In genomic region chr4:12170986-12171317, GRCm38 (mm10) we compare ENCODE assay signal across 8 mouse cellular contexts. TPM values are rescaled to one million over a fixed set of nuclear protein-coding genes. Genes with fewer than 3 reads are reported as not detected.
DNase-seq lines count a peak whose midpoint lies in the region; ATAC-seq and TF ChIP-seq lines count a peak whose summit lies in the region.

No protein-coding gene starts in this region.

- no peaks in the 10 kb centered on the region for H3K9me3 ChIP-seq in kidney, embryonic 14.5 days (ENCODE audit: control insufficient read depth, low read length)
- H3K9me3 ChIP-seq in hindbrain, embryonic 12.5 days (replicated peaks) = no peaks in the 10 kb centered on the region
- H3K9me3 ChIP-seq in midbrain, embryonic 12.5 days = no peaks in the 10 kb centered on the region

- H3K36me3 ChIP-seq in kidney, embryonic 14.5 days (ENCODE audit: control insufficient read depth, insufficient read depth, low read length) = peaks cover 25% of the 10 kb centered on the region
- peaks cover 21% of the 10 kb centered on the region for H3K36me3 ChIP-seq in hindbrain, embryonic 12.5 days
- H3K36me3 ChIP-seq in midbrain, embryonic 12.5 days = peaks cover 16% of the 10 kb centered on the region

- DNase-seq in kidney, postnatal 4 days = no peak
- DNase-seq in MN1 (ENCODE audit: low spot score) = no peak
- DNase-seq in spleen, postnatal 10 days (ENCODE audit: low spot score in 2 of 2) = no peak
- no peak for DNase-seq in layer of hippocampus, adult 11-12 months (ENCODE audit: low spot score)

- H3K27ac ChIP-seq in kidney, embryonic 14.5 days (ENCODE audit: low read depth, low read length) = peak overlapping the region; percentile 88
- H3K27ac ChIP-seq in bone marrow macrophage, adult 2 months (ENCODE audit: insufficient read depth, low read depth, low read length) = no peak overlapping the region
- peak overlapping the region; percentile 94 for H3K27ac ChIP-seq in hindbrain, embryonic 12.5 days
- peak overlapping the region; percentile 92 for H3K27ac ChIP-seq in midbrain, embryonic 12.5 days (replicated peaks)

- H3K4me2 ChIP-seq in kidney, embryonic 14.5 days (replicated peaks; ENCODE audit: low read depth, low read length) = peak overlapping the region; percentile 59
- peak overlapping the region; percentile 70 for H3K4me2 ChIP-seq in hindbrain, embryonic 12.5 days (replicated peaks)
- peak overlapping the region; percentile 70 for H3K4me2 ChIP-seq in midbrain, embryonic 12.5 days (replicated peaks)

- no peak for TF ChIP-seq POLR2A in bone marrow macrophage, adult 2 months (IDR thresholded peaks at IDR 0.05; ENCODE audit: borderline replicate concordance, low read depth, low read length)

- 14% methylated on average over 9 of the region's 9 CpGs for whole genome bisulfite sequencing in kidney, embryonic 14.5 days
- 20% methylated on average over 9 of the region's 9 CpGs for WGBS in hindbrain, embryonic 12.5 days
- WGBS in midbrain, embryonic 12.5 days = 12% methylated on average over 9 of the region's 9 CpGs

- TF ChIP-seq CTCF in bone marrow macrophage, adult 2 months (IDR thresholded peaks at IDR 0.05; ENCODE audit: low read depth, low read length) = no peak

- no peaks in the 10 kb centered on the region for H3K27me3 ChIP-seq in kidney, embryonic 14.5 days (ENCODE audit: control insufficient read depth, insufficient read depth, low read length)
- H3K27me3 ChIP-seq in hindbrain, embryonic 12.5 days = no peaks in the 10 kb centered on the region
- no peaks in the 10 kb centered on the region for H3K27me3 ChIP-seq in midbrain, embryonic 12.5 days

- ATAC-seq in kidney, embryonic 14.5 days (ENCODE audit: low FRiP score, low TSS enrichment) = no peak
- no peak for ATAC-seq in hindbrain, embryonic 12.5 days (ENCODE audit: low FRiP score)
- ATAC-seq in midbrain, embryonic 12.5 days (ENCODE audit: low FRiP score, low read depth) = no peak

- peak overlapping the region; percentile 98 for H3K9ac ChIP-seq in kidney, embryonic 14.5 days (ENCODE audit: low read depth, low read length)
- peak overlapping the region; percentile 97 for H3K9ac ChIP-seq in hindbrain, embryonic 12.5 days
- H3K9ac ChIP-seq in midbrain, embryonic 12.5 days (replicated peaks) = peak overlapping the region; percentile 90

- H3K4me1 ChIP-seq in kidney, embryonic 14.5 days (ENCODE audit: control insufficient read depth, insufficient read depth, low read length) = no peaks in the 10 kb centered on the region
- H3K4me1 ChIP-seq in bone marrow macrophage, adult 2 months (ENCODE audit: control insufficient read depth, insufficient read depth, low read length) = 0 out of 2 replicates have a peak, but pooled peaks cover 4% of the 10 kb centered on the region
- peaks cover 9% of the 10 kb centered on the region for H3K4me1 ChIP-seq in hindbrain, embryonic 12.5 days
- peaks cover 9% of the 10 kb centered on the region for H3K4me1 ChIP-seq in midbrain, embryonic 12.5 days

- H3K4me3 ChIP-seq in kidney, embryonic 14.5 days (ENCODE audit: low read length) = peak overlapping the region; percentile 83
- peak overlapping the region; percentile 72 for H3K4me3 ChIP-seq in bone marrow macrophage, adult 2 months (ENCODE audit: insufficient read depth, low read length)
- H3K4me3 ChIP-seq in hindbrain, embryonic 12.5 days = peak overlapping the region; percentile 78
- peak overlapping the region; percentile 74 for H3K4me3 ChIP-seq in midbrain, embryonic 12.5 days

RNA-seq across cellular contexts. Expression of gene Fam92a, which starts 0.9 kb away (rescaled TPM):
- polyA plus RNA-seq in kidney, embryonic 14.5 days (2014; fragmentation: Nextera tagmentation; extraction: Ambion mirVana) = 98.7 and 129 TPM in 2 replicates
- polyA plus RNA-seq in bone marrow macrophage, adult 2 months (2012; ENCODE audit: insufficient read depth, insufficient read length, missing spikeins) = 5.0 and 9.1 TPM in 2 replicates
- polyA plus RNA-seq in hindbrain, embryonic 12.5 days (2016; fragmentation: Nextera tagmentation; extraction: Ambion mirVana) = 96.1 and 108 TPM in 2 replicates
- 105 and 109 TPM in 2 replicates for polyA plus RNA-seq in midbrain, embryonic 12.5 days (2016; fragmentation: Nextera tagmentation; extraction: Ambion mirVana)

RNA-seq across cellular contexts. Expression of gene Rbm12b1, which starts 30.9 kb away (rescaled TPM):
- polyA plus RNA-seq in kidney, embryonic 14.5 days (2014; fragmentation: Nextera tagmentation; extraction: Ambion mirVana) = 2.8 and 5.4 TPM in 2 replicates
- polyA plus RNA-seq in bone marrow macrophage, adult 2 months (2012; ENCODE audit: insufficient read depth, insufficient read length, missing spikeins) = 7.1 and 8.3 TPM in 2 replicates
- 9.7 and 9.9 TPM in 2 replicates for polyA plus RNA-seq in hindbrain, embryonic 12.5 days (2016; fragmentation: Nextera tagmentation; extraction: Ambion mirVana)
- 8.7 and 11.2 TPM in 2 replicates for polyA plus RNA-seq in midbrain, embryonic 12.5 days (2016; fragmentation: Nextera tagmentation; extraction: Ambion mirVana)
